Mouse (Mus musculus) G1E-ER4 (cell line): ENCODE measurements around the gene Paqr6. TPM values are rescaled to one million over a fixed set of nuclear protein-coding genes. Genes with fewer than 3 reads are reported as not detected.

Experiments used
- GATA1 ChIP-seq: IDR thresholded peaks from one replicate; pipeline ENCODE4 v1.8.0; 2012; ENCODE audit warnings: low read length, inconsistent platforms
- polyA plus RNA-seq: library from polyadenylated mRNA; stranded (reverse); fragments of >175 nt; gene quantifications from 2 replicates; pipeline ENCODE4 v1.2.3, GENCODE M21; 2012

Paqr6 gene
- not detected in 2 replicates for polyA plus RNA-seq

GRCm38 (mm10) chr3:88364337-88364736, at the start of gene Paqr6:
Gene Paqr6, plus strand, starts transcription at chr3:88364584.
- TF ChIP-seq GATA1: no peak

GRCm38 (mm10) chr3:88324951-88325405, 39.4 kb upstream of the Paqr6 start, which contains the start of gene Glmp:
Gene Glmp, plus strand, starts transcription at chr3:88325023.
- TF ChIP-seq GATA1: no peak

- no peak for TF ChIP-seq GATA1
Observed at GRCm38 (mm10) chr3:88328956-88329355, 35.4 kb upstream of the Paqr6 start.

- no peak for TF ChIP-seq GATA1
Observed at GRCm38 (mm10) chr3:88331282-88331681, 33.1 kb upstream of the Paqr6 start.

- TF ChIP-seq GATA1: no peak
Observed at GRCm38 (mm10) chr3:88334029-88334658, 30.2 kb upstream of the Paqr6 start.

DNA sequence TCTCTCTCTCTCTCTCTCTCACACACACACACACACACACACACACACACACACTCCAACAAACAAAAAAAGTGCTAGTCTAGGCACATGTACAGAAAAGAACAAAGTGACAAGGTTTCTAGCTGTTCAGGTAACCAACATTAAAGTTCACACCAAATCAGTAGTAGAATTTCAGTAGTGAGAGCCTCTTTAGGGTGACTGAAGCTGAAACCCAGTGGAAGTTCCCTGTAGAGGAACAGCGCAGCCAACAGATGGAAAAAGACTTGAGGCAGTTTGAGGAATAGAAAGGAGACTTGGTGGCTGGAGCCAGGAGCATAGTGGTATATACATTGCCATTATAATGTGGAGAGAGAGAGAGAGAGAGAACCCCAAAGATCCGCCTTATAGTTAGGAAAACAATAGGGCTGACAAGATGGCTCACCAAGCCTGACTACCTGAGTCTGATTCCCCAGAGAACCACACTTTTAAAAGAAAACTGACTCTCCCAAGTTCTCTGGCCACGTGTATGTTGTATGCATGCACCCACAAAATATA, 29.4 kb upstream of the Paqr6 start:
- TF ChIP-seq GATA1: no peak

GRCm38 (mm10) chr3:88335436-88336053, 28.8 kb upstream of the Paqr6 start:
- no peak for TF ChIP-seq GATA1

DNA sequence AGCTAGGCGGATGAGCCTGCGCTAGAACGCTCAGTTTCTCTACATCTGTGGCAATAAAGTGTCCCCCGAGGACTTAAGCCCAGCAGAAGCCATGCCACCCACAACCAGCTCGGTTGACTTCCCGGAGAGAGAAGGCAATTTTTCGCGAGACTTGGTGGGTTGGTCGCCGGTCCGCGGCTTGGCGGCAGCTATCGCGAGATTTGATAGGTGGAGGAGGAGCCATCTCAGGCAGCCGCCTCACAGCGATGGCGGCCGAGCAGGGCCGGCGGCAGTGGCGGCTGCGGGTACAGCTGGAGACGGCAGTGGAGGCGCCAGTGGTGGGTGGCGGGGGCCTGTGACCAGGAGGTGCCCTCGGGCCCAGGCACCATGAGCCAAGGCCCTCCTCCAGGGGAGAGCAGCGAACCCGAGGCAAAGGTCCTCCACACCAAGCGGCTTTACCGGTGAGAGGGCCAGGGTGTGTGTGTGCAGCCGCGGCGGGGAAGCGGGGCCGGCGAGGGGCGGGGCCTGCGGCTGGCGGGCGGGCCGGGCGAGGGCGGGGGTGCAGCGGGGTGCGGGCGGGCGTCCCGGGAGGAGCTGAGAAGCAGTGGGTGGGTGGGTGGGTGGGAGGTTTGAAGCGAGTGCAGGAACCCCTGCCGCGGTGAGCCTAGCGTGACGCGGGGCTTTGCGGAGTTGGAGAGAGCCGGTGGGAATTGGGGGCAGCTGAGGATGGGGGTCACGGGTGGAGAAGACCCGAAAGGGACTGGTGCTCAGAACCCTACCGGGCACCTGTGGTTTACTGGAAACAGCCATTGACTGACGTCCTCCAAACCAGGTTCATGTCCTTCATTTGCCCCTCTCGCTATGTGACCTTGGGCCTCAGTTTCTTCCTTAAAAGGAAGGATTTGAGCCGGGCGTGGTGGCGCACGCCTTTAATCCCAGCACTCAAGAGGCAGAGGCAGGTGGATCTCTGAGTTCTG, 28.0 kb upstream of the Paqr6 start, which contains the start of the genes Tmem79 and Smg5:
Gene Tmem79, minus strand, starts transcription at position 91 of the 956 bp plus-strand sequence.
Gene Smg5, plus strand, starts transcription at position 203 of the 956 bp plus-strand sequence.
- TF ChIP-seq GATA1: no peak

DNA sequence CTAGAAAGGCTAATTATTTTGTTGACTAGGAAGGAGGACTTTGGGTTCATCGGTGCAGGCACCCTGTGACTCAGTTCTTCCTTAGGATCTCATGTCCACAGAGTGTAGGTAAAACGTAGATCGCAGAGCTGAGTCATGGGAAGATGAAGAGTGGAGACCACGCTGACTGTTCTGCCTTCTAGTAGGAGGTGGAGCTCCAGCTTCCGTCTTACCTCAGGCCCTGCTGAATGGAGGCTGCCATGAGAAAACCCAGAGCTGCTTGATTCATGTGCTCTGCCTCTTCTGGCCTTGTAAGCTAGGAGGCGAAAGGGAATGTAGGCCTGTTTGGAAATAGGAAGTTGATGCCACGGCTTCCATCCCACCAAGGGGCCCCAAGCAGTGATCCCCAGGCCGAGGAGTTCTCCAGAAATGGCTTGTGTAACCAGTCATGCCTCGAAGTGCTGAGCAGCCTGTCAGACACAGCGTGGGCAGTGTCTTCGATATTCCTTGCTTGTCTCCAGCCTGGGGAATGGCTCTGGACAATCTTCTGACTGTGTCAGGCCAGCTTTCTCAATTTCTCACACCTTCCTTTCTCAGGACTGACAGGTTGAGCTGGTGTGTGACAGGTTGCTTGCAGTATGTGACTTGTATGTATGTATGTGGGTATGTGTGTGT, 26.9 kb upstream of the Paqr6 start:
- no peak for TF ChIP-seq GATA1

DNA sequence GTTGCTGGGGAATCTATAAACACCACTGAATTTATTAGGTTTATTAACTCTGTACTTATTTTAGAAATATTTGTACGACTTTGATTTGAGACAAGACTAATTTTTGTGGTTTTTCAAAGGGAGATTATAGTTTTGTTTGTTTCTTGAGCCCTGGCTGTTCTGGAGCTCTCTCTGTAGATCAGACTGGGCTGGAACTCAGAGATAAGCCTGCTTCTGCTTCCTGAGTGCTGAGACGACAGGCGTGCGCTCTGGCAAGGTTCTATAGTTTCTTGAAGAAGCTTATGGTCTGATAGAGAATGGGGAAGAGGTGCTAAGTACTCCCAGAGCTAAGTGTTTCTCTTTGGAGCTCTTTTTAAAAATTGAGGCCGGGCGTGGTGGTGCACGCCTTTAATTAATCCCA, 26.1 kb upstream of the Paqr6 start:
- no peak for TF ChIP-seq GATA1

DNA sequence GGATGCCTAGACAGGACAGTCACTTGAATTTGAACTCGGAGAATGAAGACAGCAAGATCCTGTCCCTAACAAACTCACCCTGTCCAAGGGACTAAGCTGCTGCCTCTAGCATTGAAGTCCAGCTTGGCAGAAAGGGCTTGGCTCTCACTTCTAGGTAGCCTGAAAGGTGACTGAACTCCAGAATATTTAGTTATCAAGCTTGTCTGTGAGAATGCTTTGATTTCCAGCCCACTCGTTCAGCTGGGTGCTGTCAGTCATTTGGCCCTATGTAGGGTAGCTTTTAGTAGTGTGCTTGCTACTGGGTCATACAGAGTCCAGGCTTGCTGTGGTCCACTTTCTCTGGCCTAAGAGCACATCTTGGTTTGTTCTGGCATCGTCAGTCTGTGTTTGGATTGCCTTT, 25.4 kb upstream of the Paqr6 start:
- TF ChIP-seq GATA1: no peak

DNA sequence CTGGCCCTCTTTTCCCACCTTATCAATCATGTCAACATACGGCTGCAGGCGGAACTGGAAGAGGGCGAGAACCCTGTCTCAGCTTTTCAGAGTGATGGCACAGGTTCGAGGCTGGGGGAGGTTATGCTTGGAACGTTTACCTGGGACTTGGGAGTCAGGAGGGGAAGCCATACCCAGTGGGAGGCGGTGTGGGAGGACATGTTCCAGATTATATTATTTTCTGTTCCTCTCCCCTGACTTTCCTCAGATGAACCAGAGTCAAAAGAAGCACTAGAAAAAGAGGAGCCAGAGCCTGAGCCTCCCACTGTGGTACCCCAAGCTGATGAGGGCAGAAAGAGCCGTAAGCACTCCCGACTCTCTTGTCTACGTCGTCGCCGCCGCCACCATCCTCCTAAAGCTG, 13.7 kb upstream of the Paqr6 start:
- no peak for TF ChIP-seq GATA1

DNA sequence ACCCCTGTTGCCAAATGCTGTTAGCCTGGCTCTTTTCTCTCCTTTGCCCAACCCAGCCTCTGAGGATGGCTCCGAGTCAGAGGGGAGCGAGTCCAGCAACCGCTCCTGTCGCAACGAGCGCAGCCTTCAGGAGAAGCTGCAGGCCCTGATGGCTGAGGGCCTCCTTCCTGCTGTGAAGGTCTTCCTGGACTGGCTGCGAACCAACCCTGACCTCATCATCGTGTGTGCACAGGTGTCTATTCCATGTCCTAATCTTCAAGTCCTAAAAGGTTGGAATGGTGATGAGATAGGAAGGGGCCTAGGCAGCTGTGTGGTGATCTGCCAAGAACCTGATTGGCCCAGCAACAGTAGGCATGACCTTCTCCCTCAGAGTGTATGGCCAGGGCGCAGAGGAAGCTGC, 11.5 kb upstream of the Paqr6 start:
- TF ChIP-seq GATA1: no peak

- TF ChIP-seq GATA1: no peak
Observed at GRCm38 (mm10) chr3:88354396-88355165, 9.8 kb upstream of the Paqr6 start.
